Mouse (Mus musculus) kidney, embryonic 16.5 days (tissue): ENCODE data around the gene Ugt1a5. TPM values are rescaled to one million over a fixed set of nuclear protein-coding genes. Genes with fewer than 3 reads are reported as not detected.

Experiments
- ATAC-seq: fragments of 200-750 bp; cut with Nextera tagmentation; 2 replicates; pipeline ENCODE4 v1.8.0; 2017; ENCODE audit warnings: moderate TSS enrichment; ENCODE audit not compliant: low FRiP score, low TSS enrichment
- H3K27ac ChIP-seq: fragments of 300-500 bp; sonication (generic); 2 replicates; pipeline ENCODE4 v1.5.1; 2014; ENCODE audit warnings: low read length
- H3K27me3 ChIP-seq: fragments of 300-500 bp; sonication (generic); 2 replicates; pipeline ENCODE4 v1.6.1; 2014; ENCODE audit warnings: low read length, control low read depth, mixed read lengths; ENCODE audit not compliant: insufficient read depth
- H3K36me3 ChIP-seq: fragments of 300-500 bp; sonication (generic); 2 replicates; pipeline ENCODE4 v1.6.1; 2014; ENCODE audit warnings: low read length, control low read depth, mixed read lengths; ENCODE audit not compliant: insufficient read depth
- H3K4me1 ChIP-seq: fragments of 300-500 bp; sonication (generic); 2 replicates; pipeline ENCODE4 v1.6.1; 2014; ENCODE audit warnings: low read length, control low read depth, mixed read lengths; ENCODE audit not compliant: insufficient read depth
- H3K4me2 ChIP-seq: fragments of 300-500 bp; sonication (generic); replicated peaks from 2 replicates; pipeline ENCODE4 v1.6.1; 2014; ENCODE audit warnings: low read depth, low read length
- H3K4me3 ChIP-seq: fragments of 300-500 bp; sonication (generic); 2 replicates; pipeline ENCODE4 v1.5.1; 2014; ENCODE audit warnings: mild to moderate bottlenecking, low read length
- H3K9ac ChIP-seq: fragments of 300-500 bp; sonication (generic); replicated peaks from 2 replicates; pipeline ENCODE4 v1.6.1; 2014; ENCODE audit warnings: low read length
- H3K9me3 ChIP-seq: fragments of 300-500 bp; sonication (generic); 2 replicates; pipeline ENCODE4 v1.6.1; 2016; ENCODE audit warnings: low read length, control low read depth
- WGBS: fragments of 180-500 bp; shearing (Covaris S2); extraction: QIAGEN DNeasy Blood & Tissue Kit; methylation state at CpG from one replicate; pipeline ENCODE4 v1.1.7; 2014; 5-methylcytosine and 5-hydroxymethylcytosine counted together
- polyA plus RNA-seq: library from polyadenylated mRNA; unstranded; fragments of >200 nt; fragmentation: Nextera tagmentation; extraction: Ambion mirVana; gene quantifications from 2 replicates; pipeline ENCODE4 v1.2.1, GENCODE M21; 2015

Gene Ugt1a5
- polyA plus RNA-seq, 1 experiment from 2014 or later = not detected

DNA sequence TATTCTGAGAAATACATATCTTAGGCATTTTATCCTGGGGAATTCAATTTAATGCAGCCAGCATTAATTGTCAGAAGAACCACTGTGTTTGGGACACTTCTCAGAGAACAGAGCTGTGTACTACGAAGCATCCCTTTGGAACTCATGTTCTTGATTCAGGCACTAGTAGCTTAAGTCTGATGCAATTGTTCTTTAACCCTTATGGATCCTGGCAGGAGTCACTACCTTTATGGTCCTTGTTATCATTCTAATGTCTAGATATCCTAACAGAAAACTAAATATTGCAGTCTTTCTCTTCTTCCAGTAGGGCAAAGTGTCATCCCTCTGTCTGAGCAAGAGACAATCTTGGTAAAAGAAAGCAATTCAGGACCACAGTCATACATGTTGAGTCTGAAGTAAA is 47.2 kb downstream of the Ugt1a5 start:
- no peaks in the 10 kb centered on the region for H3K36me3 ChIP-seq
- ATAC-seq = no peak
- H3K4me1 ChIP-seq = no peaks in the 10 kb centered on the region
- H3K4me3 ChIP-seq = no peak overlapping the region
- no peaks in the 10 kb centered on the region for H3K27me3 ChIP-seq
- peaks cover 63% of the 10 kb centered on the region for H3K9me3 ChIP-seq
- no peak overlapping the region for H3K27ac ChIP-seq
- no peak overlapping the region for H3K4me2 ChIP-seq
- 85% methylated on average over 1 of the region's 1 CpGs for WGBS
- no peak overlapping the region for H3K9ac ChIP-seq

DNA sequence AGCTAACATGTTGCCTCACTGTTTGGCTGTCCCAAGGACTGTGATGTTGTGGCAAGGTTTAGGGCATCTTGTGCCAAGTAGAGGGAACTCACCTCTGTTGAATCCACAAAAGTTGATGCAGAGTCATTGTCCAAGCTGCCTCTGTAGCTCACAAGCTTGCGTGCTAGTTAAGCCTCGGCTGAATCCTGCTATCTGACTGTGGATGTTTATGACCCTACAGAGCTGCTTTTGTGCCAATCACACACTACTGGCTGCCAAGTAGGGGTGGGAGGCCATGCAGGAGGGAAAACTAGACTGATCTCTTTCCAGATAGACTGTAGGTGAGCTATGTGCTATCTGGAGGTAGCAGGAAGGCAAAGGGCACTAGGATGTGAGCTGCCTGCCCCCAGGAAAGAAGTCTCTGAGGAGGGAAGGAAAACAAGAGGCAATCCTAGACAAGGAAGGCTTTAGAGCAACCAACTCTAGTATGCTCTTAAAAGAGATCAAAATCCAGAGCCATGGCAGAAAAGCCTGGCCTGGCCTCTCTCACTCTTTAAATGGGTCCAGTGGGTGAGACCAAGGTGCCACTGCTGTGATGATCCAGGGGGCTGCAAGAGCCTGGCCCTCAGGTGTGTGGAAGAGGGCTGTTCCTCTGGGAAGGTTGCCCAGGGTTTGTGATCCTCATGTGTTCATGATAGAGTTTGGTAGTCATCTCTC is 48.1 kb downstream of the Ugt1a5 start:
- Histone ChIP-seq H3K27me3 (no peaks in the 10 kb centered on the region), H3K9ac (no peak overlapping the region), H3K9me3 (peaks cover 63% of the 10 kb centered on the region), H3K4me3 (no peak overlapping the region), H3K27ac (no peak overlapping the region), H3K36me3 (no peaks in the 10 kb centered on the region), H3K4me2 (no peak overlapping the region), H3K4me1 (no peaks in the 10 kb centered on the region)
- 0 out of 2 replicates have a peak, but pooled peaks have one; percentile 5 for ATAC-seq
- WGBS = 74% methylated on average over 2 of the region's 2 CpGs

DNA sequence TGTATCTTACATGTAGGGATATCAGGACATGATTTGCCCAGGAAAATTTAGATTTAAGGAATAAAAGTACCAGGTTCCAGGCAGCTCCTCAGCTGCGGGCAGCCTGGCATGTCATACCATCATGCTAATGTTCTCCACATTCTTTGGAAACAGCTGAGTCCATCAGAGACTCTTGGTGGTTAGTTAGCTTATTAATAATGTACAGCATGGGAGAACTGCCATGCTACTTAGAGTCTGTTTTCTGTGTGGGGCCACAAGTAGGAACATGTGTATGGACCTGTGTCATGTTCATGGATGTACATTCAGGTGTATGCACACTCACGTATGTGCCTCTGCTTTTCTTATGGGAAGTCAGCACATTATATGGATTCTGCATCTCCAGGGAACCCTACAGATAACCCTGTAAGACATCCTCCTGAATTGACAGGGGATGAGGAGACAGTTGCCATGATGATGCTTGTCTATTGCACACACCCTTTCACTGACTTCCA is 48.7 kb downstream of the Ugt1a5 start:
- Histone ChIP-seq H3K4me3 (no peak overlapping the region), H3K36me3 (no peaks in the 10 kb centered on the region), H3K4me2 (no peak overlapping the region), H3K27ac (no peak overlapping the region), H3K27me3 (no peaks in the 10 kb centered on the region), H3K9ac (no peak overlapping the region), H3K4me1 (no peaks in the 10 kb centered on the region), H3K9me3 (peaks cover 63% of the 10 kb centered on the region)
- ATAC-seq = no peak
- WGBS = 77% methylated on average over 2 of the region's 2 CpGs

DNA sequence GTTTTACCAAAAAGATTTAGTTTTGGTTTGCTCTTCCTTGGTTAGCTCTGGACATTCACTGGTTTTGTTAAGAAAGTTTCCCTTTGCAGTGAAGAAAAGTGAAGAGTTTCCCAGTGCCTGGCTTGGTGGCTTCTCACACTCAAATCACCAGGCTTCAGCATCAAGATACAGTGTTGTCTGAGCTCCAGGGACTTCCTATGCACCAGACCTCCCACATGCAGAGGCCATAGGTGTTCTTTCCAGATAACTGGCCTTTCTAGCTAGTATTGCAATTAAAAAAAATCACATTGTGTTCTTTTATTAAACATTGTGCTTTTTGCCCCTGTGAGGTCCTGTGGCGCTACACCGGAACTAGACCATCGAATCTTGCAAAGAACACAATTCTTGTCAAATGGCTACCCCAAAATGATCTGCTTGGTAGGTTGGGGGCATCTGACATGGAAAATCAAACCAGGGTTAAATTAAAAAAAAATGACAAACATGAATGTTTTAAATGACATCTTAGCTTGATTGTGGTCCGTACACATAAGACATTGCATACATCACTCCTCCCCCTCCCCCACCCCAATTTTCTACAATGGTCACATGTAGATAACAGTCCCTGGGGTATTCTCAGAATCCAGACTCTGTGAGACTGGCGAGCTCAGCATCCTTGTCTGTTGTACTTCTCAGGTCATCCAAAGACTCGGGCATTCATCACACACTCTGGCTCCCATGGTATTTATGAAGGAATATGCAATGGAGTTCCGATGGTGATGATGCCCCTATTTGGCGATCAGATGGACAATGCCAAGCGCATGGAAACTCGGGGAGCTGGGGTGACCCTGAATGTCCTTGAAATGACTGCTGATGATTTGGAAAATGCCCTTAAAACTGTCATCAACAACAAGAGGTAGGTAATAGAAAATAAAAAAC is 49.9 kb downstream of the Ugt1a5 start:
- WGBS = 73% methylated on average over 10 of the region's 10 CpGs
- ATAC-seq = no peak
- Histone ChIP-seq H3K9ac (no peak overlapping the region), H3K27me3 (no peaks in the 10 kb centered on the region), H3K27ac (no peak overlapping the region), H3K4me2 (no peak overlapping the region), H3K36me3 (no peaks in the 10 kb centered on the region), H3K4me3 (no peak overlapping the region), H3K4me1 (no peaks in the 10 kb centered on the region), H3K9me3 (peaks cover 61% of the 10 kb centered on the region)

DNA sequence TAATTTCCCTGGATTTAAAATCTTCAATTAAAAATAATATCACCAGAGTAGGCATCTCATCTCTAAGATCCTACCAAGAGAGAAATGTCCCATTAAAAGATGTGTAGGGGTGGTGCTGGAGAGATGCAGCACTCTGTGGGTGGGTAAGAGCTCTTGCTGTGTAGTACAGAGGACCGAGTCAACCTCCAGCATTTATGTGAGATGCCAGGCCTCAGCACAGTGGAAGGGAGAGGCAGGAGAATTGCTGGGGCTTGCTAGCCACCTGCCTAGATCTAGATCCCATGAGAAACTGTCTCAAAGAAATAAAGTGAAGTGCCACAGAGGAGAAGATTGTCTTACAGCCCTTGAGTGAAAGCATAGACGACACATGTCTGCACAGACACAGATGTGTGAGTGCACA is 50.7 kb downstream of the Ugt1a5 start:
- no peaks in the 10 kb centered on the region for H3K36me3 ChIP-seq
- no peak overlapping the region for H3K9ac ChIP-seq
- H3K4me3 ChIP-seq = no peak overlapping the region
- no peaks in the 10 kb centered on the region for H3K27me3 ChIP-seq
- no peak overlapping the region for H3K4me2 ChIP-seq
- 50% methylated on average over 2 of the region's 2 CpGs for WGBS
- peaks cover 57% of the 10 kb centered on the region for H3K9me3 ChIP-seq
- H3K27ac ChIP-seq = no peak overlapping the region
- H3K4me1 ChIP-seq = no peaks in the 10 kb centered on the region
- ATAC-seq = peak; percentile 3; the same call in 1 of the 2 replicates

DNA sequence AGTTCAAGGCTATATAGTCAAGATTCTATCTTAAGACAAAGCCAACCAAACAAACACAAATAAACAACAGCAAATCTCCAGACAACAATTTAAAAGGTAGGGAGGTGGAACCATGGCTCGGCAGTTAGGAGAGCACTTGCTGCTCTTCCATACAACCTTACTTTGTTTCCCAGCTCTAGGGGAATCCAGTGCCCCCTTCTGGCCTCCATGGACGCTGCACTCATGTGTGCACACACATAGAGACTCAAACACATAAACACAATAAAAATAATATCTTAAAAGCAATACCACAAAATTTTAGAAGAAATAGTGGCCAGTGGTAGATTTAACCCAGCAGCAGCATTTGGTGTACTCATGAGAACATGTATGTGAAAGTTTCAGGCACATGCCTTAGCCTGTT is 51.3 kb downstream of the Ugt1a5 start:
- no peak overlapping the region for H3K27ac ChIP-seq
- peaks cover 52% of the 10 kb centered on the region for H3K9me3 ChIP-seq
- no peaks in the 10 kb centered on the region for H3K4me1 ChIP-seq
- no peak for ATAC-seq
- no peak overlapping the region for H3K4me3 ChIP-seq
- 65% methylated on average over 2 of the region's 2 CpGs for WGBS
- H3K36me3 ChIP-seq = no peaks in the 10 kb centered on the region
- no peak overlapping the region for H3K4me2 ChIP-seq
- no peaks in the 10 kb centered on the region for H3K27me3 ChIP-seq
- H3K9ac ChIP-seq = no peak overlapping the region

DNA sequence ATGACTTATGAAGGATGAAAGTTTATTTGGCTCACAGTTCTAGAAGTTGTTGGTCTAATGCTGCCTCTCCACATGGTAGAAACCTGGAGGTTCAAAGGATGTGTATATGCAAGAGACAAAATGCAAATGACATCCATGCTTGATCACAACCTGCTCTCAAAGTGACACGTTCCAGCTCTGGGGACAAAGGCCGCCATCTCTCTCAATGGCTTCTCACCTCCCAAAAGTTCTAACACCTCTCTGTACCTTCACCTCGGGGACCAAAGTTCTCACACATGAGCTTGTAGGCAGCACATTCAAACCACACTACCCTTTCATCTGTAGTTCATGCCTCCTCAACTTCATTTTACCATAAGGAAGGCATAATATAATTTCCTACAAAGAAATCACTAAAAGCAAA is 51.8 kb downstream of the Ugt1a5 start:
- 39% methylated on average over 3 of the region's 3 CpGs for WGBS
- H3K9me3 ChIP-seq = peaks cover 50% of the 10 kb centered on the region
- no peaks in the 10 kb centered on the region for H3K4me1 ChIP-seq
- H3K4me3 ChIP-seq = no peak overlapping the region
- H3K36me3 ChIP-seq = no peaks in the 10 kb centered on the region
- no peak overlapping the region for H3K9ac ChIP-seq
- H3K27ac ChIP-seq = no peak overlapping the region
- H3K27me3 ChIP-seq = no peaks in the 10 kb centered on the region
- ATAC-seq = no peak
- H3K4me2 ChIP-seq = no peak overlapping the region

DNA sequence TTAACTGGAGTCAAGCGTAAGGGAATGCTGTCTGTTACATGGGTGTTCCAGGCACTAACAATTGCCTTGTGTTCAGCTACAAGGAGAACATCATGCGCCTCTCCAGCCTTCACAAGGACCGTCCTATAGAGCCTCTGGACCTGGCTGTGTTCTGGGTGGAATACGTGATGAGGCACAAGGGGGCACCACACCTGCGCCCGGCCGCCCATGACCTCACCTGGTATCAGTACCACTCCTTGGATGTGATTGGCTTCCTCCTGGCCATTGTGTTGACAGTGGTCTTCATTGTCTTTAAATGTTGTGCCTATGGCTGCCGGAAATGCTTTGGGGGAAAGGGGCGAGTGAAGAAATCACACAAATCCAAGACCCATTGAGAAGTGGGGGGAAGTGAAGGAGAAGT is 52.2 kb downstream of the Ugt1a5 start:
- H3K9ac ChIP-seq = no peak overlapping the region
- H3K27ac ChIP-seq = no peak overlapping the region
- H3K4me1 ChIP-seq = no peaks in the 10 kb centered on the region
- no peaks in the 10 kb centered on the region for H3K27me3 ChIP-seq
- H3K36me3 ChIP-seq = no peaks in the 10 kb centered on the region
- 74% methylated on average over 9 of the region's 9 CpGs for WGBS
- no peak overlapping the region for H3K4me3 ChIP-seq
- no peak overlapping the region for H3K4me2 ChIP-seq
- ATAC-seq = no peak
- H3K9me3 ChIP-seq = peaks cover 45% of the 10 kb centered on the region

DNA sequence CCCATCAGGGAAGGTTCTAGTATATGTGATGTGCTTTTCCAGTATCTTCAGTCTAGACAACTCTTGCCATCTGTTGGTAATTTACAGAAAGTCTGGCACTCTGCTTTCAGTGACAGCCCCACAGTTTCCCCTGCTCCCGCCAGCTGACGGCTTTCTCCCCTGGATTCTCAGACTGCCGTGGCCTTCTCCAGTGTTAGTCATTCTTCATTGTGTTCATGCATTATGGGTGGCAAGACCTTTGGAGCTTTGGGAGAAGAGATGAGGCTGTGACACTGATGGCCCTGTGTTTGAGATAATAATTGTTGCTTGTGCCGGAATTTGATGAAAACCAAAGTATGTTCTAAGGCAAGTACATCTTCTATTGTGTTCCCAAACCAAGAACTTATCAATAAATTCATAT is 52.8 kb downstream of the Ugt1a5 start:
- H3K9me3 ChIP-seq = peaks cover 39% of the 10 kb centered on the region
- no peaks in the 10 kb centered on the region for H3K27me3 ChIP-seq
- no peaks in the 10 kb centered on the region for H3K4me1 ChIP-seq
- no peak overlapping the region for H3K4me2 ChIP-seq
- H3K4me3 ChIP-seq = no peak overlapping the region
- no peak overlapping the region for H3K9ac ChIP-seq
- H3K27ac ChIP-seq = no peak overlapping the region
- ATAC-seq = no peak
- 50% methylated on average over 4 of the region's 4 CpGs for WGBS
- H3K36me3 ChIP-seq = no peaks in the 10 kb centered on the region

DNA sequence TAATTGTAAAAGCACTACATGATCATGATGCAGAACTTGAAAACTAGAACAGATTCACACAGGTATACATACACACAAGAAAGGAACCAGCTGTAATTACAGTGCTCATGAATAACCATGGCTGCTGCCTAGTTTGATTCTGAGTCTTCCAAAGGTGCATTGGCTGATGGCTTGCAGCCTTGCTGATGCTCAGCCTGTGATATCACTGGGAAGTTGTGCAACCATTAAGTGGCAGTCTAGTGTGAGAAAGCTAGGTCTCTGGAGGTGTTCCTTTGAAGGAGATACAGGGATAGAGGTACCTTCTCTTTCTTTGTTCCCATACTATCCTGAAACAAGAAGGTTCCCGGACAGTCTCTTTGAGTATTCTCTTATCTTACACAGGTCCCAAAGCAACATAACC is 53.2 kb downstream of the Ugt1a5 start:
- no peak overlapping the region for H3K4me2 ChIP-seq
- H3K36me3 ChIP-seq = no peaks in the 10 kb centered on the region
- WGBS = 20% methylated on average over 1 of the region's 1 CpGs
- peaks cover 35% of the 10 kb centered on the region for H3K9me3 ChIP-seq
- H3K4me3 ChIP-seq = no peak overlapping the region
- no peaks in the 10 kb centered on the region for H3K4me1 ChIP-seq
- ATAC-seq = no peak
- H3K27me3 ChIP-seq = no peaks in the 10 kb centered on the region
- no peak overlapping the region for H3K9ac ChIP-seq
- H3K27ac ChIP-seq = no peak overlapping the region
